ENCODE assay signal across 18 mouse cellular contexts in the genomic region with DNA sequence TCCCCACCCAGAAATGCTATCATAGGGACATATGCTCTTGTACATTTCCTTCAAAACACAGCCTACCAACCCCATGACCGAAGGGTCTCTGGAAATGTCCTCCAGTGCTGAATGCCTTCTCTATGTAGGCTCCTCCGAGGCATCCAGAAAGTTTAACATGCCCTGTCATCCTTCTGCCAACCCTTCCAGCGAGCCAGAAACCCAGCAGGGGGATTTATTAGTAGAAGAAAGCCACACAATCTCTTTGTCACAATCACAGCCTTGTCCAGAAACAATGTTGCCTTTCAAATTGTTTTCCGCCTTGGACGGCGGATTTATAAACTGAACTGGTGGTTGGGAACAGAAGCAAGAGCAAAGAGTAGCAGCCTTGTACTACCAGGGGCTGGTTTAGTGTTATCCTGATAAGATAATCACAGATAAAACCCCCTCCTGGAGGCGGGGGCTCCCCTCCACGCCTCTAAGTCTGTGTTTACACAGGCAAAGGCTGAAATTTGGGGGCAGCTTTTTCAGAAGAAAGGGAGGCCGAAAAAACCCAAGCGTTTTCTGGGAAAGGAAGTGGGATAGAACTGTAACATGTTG.
DNase-seq lines count a peak whose midpoint lies in the region; ATAC-seq lines count a peak whose summit lies in the region.
"Had no signal": no experiment of that assay in that cellular context is flagged by ENCODE, and none has a peak within 500 bp of the region (broad histone marks: within the 10 kb centered on the region; RNA-seq: fewer than 3 reads in every experiment).

No protein-coding gene starts in this region.

- no peaks in the 10 kb centered on the region for H3K27me3 ChIP-seq in forebrain, embryonic 14.5 days (replicated peaks; ENCODE audit: control insufficient read depth, insufficient read depth, low read length)
- H3K27me3 ChIP-seq in forebrain, embryonic 13.5 days, result no peaks in the 10 kb centered on the region
- no peaks in the 10 kb centered on the region for H3K27me3 ChIP-seq in intestine, embryonic 15.5 days (replicated peaks)
- H3K27me3 ChIP-seq: kidney, embryonic 15.5 days; liver, embryonic 15.5 days; megakaryocyte, embryonic 14.5 days; Patski had no signal

- no peaks in the 10 kb centered on the region for H3K36me3 ChIP-seq in forebrain, embryonic 14.5 days (ENCODE audit: control insufficient read depth, insufficient read depth, low read length)
- H3K36me3 ChIP-seq in forebrain, embryonic 13.5 days (ENCODE audit: poor library complexity, severe bottlenecking), result no peaks in the 10 kb centered on the region
- H3K36me3 ChIP-seq in intestine, embryonic 15.5 days, result no peaks in the 10 kb centered on the region
- H3K36me3 ChIP-seq: kidney, embryonic 15.5 days; liver, embryonic 15.5 days had no signal

- no peak overlapping the region for H3K9ac ChIP-seq in forebrain, embryonic 14.5 days (ENCODE audit: low read length)
- H3K9ac ChIP-seq in forebrain, embryonic 13.5 days, result no peak overlapping the region
- H3K9ac ChIP-seq in intestine, embryonic 15.5 days, result no peak overlapping the region; the same call in 1 of the 2 replicates
- H3K9ac ChIP-seq: kidney, embryonic 15.5 days; liver, embryonic 15.5 days had no signal

- ATAC-seq in forebrain, embryonic 14.5 days, result no peak
- no peak for ATAC-seq in forebrain, embryonic 13.5 days
- peak; percentile 60; the same call in 1 of the 2 replicates for ATAC-seq in intestine, embryonic 15.5 days
- ATAC-seq: CD4-positive, CD25-positive, alpha-beta regulatory T cell, adult 4 months; Patski had no signal

- no peak overlapping the region for H3K4me2 ChIP-seq in forebrain, embryonic 14.5 days (ENCODE audit: low read length)
- no peak overlapping the region for H3K4me2 ChIP-seq in forebrain, embryonic 13.5 days
- H3K4me2 ChIP-seq in intestine, embryonic 15.5 days (replicated peaks), result no peak overlapping the region; the same call in 1 of the 2 replicates
- H3K4me2 ChIP-seq: kidney, embryonic 15.5 days; liver, embryonic 15.5 days had no signal

- H3K4me3 ChIP-seq in forebrain, embryonic 14.5 days (ENCODE audit: low read depth, low read length), result no peak overlapping the region
- no peak overlapping the region for H3K4me3 ChIP-seq in forebrain, embryonic 13.5 days
- no peak overlapping the region for H3K4me3 ChIP-seq in intestine, embryonic 15.5 days (replicated peaks)
- H3K4me3 ChIP-seq: erythroblast, embryonic 14.5 days; kidney, embryonic 15.5 days; liver, embryonic 15.5 days; megakaryocyte, embryonic 14.5 days had no signal

- no peaks in the 10 kb centered on the region for H3K9me3 ChIP-seq in forebrain, embryonic 14.5 days (replicated peaks; ENCODE audit: control insufficient read depth, low read length)
- no peaks in the 10 kb centered on the region for H3K9me3 ChIP-seq in forebrain, embryonic 13.5 days (replicated peaks)
- no peaks in the 10 kb centered on the region for H3K9me3 ChIP-seq in intestine, embryonic 15.5 days
- H3K9me3 ChIP-seq: kidney, embryonic 15.5 days; liver, embryonic 15.5 days had no signal

- 40% methylated on average over 10 of the region's 10 CpGs for WGBS in forebrain, embryonic 14.5 days
- 42% methylated on average over 10 of the region's 10 CpGs for WGBS in forebrain, embryonic 13.5 days
- WGBS in intestine, embryonic 15.5 days, result 35% methylated on average over 10 of the region's 10 CpGs

- H3K4me1 ChIP-seq in forebrain, embryonic 14.5 days (ENCODE audit: control insufficient read depth, insufficient read depth, low read length), result peaks cover 12% of the 10 kb centered on the region
- peaks cover 26% of the 10 kb centered on the region for H3K4me1 ChIP-seq in forebrain, embryonic 13.5 days
- peaks cover 11% of the 10 kb centered on the region for H3K4me1 ChIP-seq in intestine, embryonic 15.5 days (replicated peaks)
- H3K4me1 ChIP-seq: liver, embryonic 15.5 days; megakaryocyte, embryonic 14.5 days had no signal

- DNase-seq in forebrain, embryonic 14.5 days (ENCODE audit: low spot score), result peak; percentile 59
- DNase-seq in right cerebral cortex, adult 18-20 months, result peak; percentile 21
- no peak for DNase-seq in right cerebral cortex, postnatal 14 days
- no peak for DNase-seq in gastrocnemius, postnatal 25 days
- no peak for DNase-seq in urinary bladder, postnatal 14 days (ENCODE audit: low spot score)
- DNase-seq: adrenal gland, adult 8-10 months; cerebellum, adult 11-12 months; gastrocnemius, postnatal 10 days; heart, postnatal 10 days; thymus, adult 2 months had no signal

- no peak overlapping the region for H3K27ac ChIP-seq in forebrain, embryonic 14.5 days (ENCODE audit: low read depth, low read length)
- H3K27ac ChIP-seq in forebrain, embryonic 13.5 days, result no peak overlapping the region
- peak overlapping the region; percentile 66 for H3K27ac ChIP-seq in intestine, embryonic 15.5 days
- H3K27ac ChIP-seq: kidney, embryonic 15.5 days; liver, embryonic 15.5 days had no signal

Comparison
In these comparisons a context has a peak if more than half of its experiments do, and no peak if none do; other contexts are left out.
1. DNase-seq: peak in forebrain, embryonic 14.5 days (single experiment) and right cerebral cortex, adult 18-20 months (single experiment); none in right cerebral cortex, postnatal 14 days (single experiment), gastrocnemius, postnatal 25 days (single experiment) and urinary bladder, postnatal 14 days (single experiment).